Mouse (Mus musculus) lung, postnatal 10 days (tissue): ENCODE measurements around the gene Zfp580.
"Not testable (repeated sequence)": the region's sequence is repeated elsewhere in the genome, so short reads cannot be mapped to it uniquely, and the experiment has no call there.

Experiments
- DNase-seq: peaks from one replicate; pipeline ENCODE4 v3.0.0; 2021

The Zfp580 gene

DNA sequence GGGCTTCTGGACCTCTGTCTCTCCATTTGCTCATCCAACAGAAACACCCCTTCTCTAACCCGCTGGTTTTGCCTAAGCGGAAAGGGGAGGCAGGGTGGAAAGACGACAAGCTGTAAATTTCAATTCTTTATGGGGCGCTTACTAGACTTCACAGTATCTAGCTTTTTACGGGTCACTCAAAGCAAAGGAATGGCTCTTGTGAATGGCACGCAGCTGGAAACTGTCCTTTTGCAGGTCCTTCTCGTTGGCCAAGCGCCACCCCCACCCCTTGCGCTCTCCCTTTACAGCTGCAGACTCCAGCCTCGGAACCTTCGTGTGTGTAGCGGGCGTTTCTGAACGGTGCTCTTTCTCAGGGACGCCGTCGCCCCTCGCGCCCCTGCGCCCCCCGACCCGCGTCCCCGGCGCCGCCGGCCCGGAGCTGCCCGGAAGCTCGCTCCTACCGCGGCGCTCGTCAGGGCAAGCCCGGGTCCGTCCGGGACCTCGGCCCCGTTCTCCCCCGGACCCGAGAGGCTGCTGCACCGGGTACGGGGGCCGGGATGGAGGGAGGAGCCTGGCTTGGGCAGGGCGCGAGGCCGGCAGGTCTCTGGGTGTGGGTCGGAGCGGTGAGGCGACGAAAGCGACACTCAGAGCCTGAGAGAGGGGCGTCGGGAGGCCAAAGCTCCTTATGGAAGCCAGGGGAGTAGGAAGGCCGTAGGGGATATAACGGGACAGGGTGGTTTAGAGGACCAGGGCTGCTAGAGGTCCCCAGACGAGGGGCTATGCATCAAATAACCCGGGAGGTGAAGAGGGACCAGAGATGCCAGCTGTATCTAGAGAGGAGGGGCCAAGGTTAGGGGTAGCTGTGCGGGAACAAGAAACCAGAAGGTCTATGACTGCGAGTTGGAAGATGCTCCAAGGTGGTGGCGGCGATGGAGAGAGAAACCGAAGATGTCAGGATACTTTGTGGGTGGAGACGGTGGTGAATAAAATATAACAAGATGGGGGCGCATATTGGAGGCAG lies at the start of gene Zfp580:
Gene Zfp580, plus strand, starts transcription at position 346 of the 1,000 bp plus-strand sequence.
- peak; percentile 88 for DNase-seq

GRCm38 (mm10) chr7:5002876-5003275 lies 48.5 kb upstream of the Zfp580 start:
- not testable (repeated sequence) for DNase-seq

GRCm38 (mm10) chr7:5008229-5008628 lies 43.1 kb upstream of the Zfp580 start:
- no peak for DNase-seq

- no peak for DNase-seq
Observed at GRCm38 (mm10) chr7:5012681-5013513, 38.4 kb upstream of the Zfp580 start.

DNA sequence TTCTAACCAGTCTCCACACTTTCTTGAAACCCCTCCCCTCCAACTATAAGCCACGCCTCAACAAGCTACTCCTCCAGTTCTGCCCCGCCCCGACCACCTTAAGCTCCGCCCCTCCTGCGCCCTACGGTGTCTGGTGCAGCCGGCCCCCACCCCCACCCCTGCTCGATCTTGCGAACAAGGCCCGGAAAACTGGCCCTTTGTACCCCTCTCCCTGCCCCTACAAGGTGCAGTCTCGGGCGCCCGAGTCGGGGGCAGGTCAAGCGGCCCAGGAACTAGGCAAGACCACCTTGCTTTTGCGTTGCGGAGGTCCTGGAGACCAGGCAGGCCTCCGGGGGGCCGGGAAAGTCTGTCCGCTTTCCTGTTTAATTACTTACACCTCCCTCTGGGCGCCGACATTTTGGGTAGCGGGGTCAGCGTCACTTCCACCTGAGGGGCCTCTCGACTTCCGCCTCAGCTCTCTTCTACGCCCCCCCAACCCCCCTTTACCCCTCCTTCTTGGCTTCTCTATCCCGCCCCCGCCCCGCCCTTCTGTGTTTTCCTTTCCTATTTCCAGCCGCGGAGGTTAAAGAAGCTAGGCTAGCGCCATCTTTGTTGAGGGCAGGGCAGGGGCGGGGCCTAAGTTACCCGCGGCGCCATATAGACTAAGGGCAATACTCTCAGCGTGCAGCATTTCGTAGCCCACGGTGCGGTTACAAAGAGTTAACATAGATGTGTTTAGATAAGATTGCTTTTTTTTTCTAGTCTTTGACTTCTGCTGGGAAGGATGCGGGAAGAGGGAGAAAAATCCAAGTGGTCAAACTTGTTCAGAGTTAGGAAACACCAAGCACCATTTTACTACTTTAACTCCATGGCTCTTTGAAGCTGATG lies 36.9 kb upstream of the Zfp580 start, which contains the start of the genes Zfp524 and Fiz1:
Gene Zfp524, plus strand, starts transcription at position 165 of the 867 bp plus-strand sequence.
Gene Fiz1, minus strand, starts transcription at position 447 of the 867 bp plus-strand sequence.
- peak; percentile 98 for DNase-seq

- DNase-seq, result peak; percentile 97
Observed at GRCm38 (mm10) chr7:5015118-5016001, 36.0 kb upstream of the Zfp580 start, which contains the start of gene Gm44973. TSS of gene Gm44973 (plus strand) at chr7:5015496.

DNA sequence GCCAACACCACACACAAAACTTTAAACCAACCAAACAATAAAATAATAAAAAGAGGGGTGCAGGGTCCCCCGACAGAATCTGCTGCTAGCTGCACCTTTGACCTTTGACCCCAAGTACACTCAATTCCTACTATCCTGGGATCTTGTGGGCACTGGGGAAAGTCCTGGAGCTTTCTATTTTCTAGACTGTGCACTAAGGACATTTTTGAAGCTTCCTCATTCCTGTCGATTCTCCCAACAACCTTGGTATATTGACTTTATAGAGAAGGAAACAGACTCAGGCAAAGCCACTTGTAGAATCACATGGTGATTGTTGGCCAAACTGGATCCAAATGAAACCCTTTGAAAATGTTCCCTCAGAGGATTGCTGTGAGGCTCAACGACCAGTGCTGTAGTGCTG lies 35.3 kb upstream of the Zfp580 start:
- no peak for DNase-seq

GRCm38 (mm10) chr7:5016920-5017319 lies 34.4 kb upstream of the Zfp580 start:
- DNase-seq, result no peak

DNA sequence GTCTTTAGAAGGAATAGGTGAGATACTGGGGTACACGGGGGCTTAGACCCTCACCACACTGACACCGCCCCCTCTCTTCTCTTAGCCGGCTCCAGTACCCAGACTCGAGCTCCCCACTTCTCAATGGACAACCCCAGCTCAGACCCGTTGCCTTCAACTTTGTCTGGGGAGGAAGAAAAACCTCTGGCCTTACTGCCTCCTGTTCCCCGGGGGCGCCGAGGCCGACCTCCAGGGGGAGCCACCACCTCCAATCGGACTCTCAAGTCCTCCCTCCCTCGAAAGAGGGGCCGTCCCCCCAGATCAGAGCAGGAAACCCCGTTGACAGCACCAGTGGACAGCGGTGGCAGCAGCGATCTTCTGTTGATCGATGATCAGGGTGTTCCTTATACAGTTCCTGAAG lies 34.0 kb upstream of the Zfp580 start:
- peak; percentile 56 for DNase-seq

GRCm38 (mm10) chr7:5017931-5018330 lies 33.4 kb upstream of the Zfp580 start:
- no peak for DNase-seq

DNA sequence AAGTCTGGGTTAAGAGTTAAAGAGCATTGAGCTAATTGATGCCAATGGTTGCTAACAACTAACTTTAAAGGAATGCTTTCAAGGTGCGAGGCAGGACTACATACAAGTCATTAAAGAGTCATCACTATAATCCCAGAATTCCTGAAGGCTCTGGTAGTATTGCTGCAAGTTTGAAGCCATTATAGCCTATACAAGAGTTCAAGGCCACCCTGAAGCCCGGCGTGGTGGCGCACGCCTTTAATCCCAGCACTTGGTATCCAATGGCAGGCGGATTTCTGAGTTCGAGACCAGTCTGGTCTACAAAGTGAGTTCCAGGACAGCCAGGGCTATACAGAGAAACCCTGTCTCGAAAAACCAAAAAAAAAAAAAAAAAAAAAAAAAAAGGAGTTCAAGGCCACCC lies 31.8 kb upstream of the Zfp580 start:
- not testable (repeated sequence) for DNase-seq

GRCm38 (mm10) chr7:5020000-5020681 lies 31.2 kb upstream of the Zfp580 start, which contains the start of the genes Zfp865 and Ccdc106:
TSS of gene Zfp865 (plus strand) at chr7:5020376.
TSS of gene Ccdc106 (plus strand) at chr7:5020553.
- DNase-seq, result peak; percentile 100

GRCm38 (mm10) chr7:5020685-5021084 lies 30.7 kb upstream of the Zfp580 start:
- peak; percentile 39 for DNase-seq

GRCm38 (mm10) chr7:5021197-5021596 lies 30.1 kb upstream of the Zfp580 start:
- no peak for DNase-seq

GRCm38 (mm10) chr7:5029543-5029942 lies 21.8 kb upstream of the Zfp580 start:
- DNase-seq, result no peak

GRCm38 (mm10) chr7:5029946-5030345 lies 21.4 kb upstream of the Zfp580 start:
- no peak for DNase-seq

GRCm38 (mm10) chr7:5030554-5031275 lies 20.6 kb upstream of the Zfp580 start:
- DNase-seq, result no peak

DNA sequence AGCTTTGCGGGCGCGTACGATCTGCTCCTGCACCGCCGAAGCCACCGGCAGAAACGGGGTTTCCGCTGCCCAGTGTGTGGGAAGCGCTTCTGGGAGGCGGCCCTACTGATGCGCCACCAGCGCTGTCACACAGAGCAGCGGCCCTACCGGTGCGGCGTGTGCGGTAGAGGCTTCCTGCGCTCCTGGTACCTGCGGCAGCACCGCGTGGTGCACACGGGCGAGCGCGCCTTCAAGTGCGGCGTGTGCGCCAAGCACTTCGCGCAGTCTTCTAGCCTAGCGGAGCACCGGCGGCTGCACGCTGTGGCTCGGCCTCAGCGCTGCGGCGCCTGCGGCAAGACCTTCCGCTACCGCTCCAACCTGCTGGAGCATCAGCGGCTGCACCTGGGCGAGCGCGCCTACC lies 19.8 kb upstream of the Zfp580 start:
- DNase-seq, result no peak

GRCm38 (mm10) chr7:5033818-5034217 lies 17.5 kb upstream of the Zfp580 start, which contains the start of gene 4632433K11Rik:
TSS of gene 4632433K11Rik (plus strand) at chr7:5034118.
- DNase-seq, result no peak

DNA sequence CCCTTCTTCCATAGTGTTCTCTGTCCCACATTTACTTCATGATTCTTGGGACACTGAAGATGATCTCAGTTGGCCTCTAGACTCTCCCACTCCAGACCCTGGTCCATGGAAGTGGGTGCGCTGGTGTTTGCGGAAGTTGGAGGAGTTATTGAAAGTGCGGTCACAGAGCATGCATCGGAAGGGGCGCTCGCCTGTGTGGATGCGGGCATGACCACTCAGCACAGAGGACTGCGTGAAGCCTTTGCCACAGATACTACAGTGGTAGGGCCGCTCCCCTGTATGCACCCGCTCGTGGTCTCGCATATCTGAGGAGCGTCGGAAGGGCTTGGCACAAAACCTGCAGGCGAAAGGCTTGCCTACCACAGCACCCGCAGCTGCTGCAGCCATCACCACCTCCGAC lies 15.7 kb upstream of the Zfp580 start:
- no peak for DNase-seq
